Mouse (Mus musculus) thymus, postnatal 25 days (tissue): Measurements from ENCODE around the gene Sesn1.

Experiments
- DNase-seq: peaks from one replicate; pipeline ENCODE4 v3.0.0; 2022

Gene Sesn1

GRCm38 (mm10) chr10:41871564-41871963, 61.8 kb downstream of the Sesn1 start:
- no peak for DNase-seq

GRCm38 (mm10) chr10:41875624-41876023, 65.9 kb downstream of the Sesn1 start:
- no peak for DNase-seq

- DNase-seq = no peak
Measured at GRCm38 (mm10) chr10:41878344-41878743, 68.6 kb downstream of the Sesn1 start.

- no peak for DNase-seq
Measured at GRCm38 (mm10) chr10:41879675-41880074, 69.9 kb downstream of the Sesn1 start.

GRCm38 (mm10) chr10:41880206-41880605, 70.5 kb downstream of the Sesn1 start:
- DNase-seq = no peak

- DNase-seq = peak; percentile 52
Measured at GRCm38 (mm10) chr10:41880777-41881176, 71.0 kb downstream of the Sesn1 start.

GRCm38 (mm10) chr10:41881438-41881837, 71.7 kb downstream of the Sesn1 start:
- no peak for DNase-seq

GRCm38 (mm10) chr10:41883741-41884575, 74.2 kb downstream of the Sesn1 start:
- no peak for DNase-seq

GRCm38 (mm10) chr10:41887080-41887821, 77.5 kb downstream of the Sesn1 start:
- DNase-seq = peak; percentile 93

GRCm38 (mm10) chr10:41888365-41888941, 78.7 kb downstream of the Sesn1 start:
- DNase-seq = no peak

- DNase-seq = no peak
Measured at GRCm38 (mm10) chr10:41889566-41889965, 79.8 kb downstream of the Sesn1 start.

GRCm38 (mm10) chr10:41890537-41890936, 80.8 kb downstream of the Sesn1 start:
- no peak for DNase-seq

- DNase-seq = no peak
Measured at GRCm38 (mm10) chr10:41891312-41891711, 81.6 kb downstream of the Sesn1 start.

GRCm38 (mm10) chr10:41893433-41894411, 84.0 kb downstream of the Sesn1 start:
- DNase-seq = no peak

GRCm38 (mm10) chr10:41896425-41896824, 86.7 kb downstream of the Sesn1 start:
- DNase-seq = no peak

GRCm38 (mm10) chr10:41896865-41897264, 87.1 kb downstream of the Sesn1 start:
- DNase-seq = no peak

GRCm38 (mm10) chr10:41901456-41901855, 91.7 kb downstream of the Sesn1 start:
- no peak for DNase-seq

- DNase-seq = no peak
Measured at GRCm38 (mm10) chr10:41901864-41902263, 92.1 kb downstream of the Sesn1 start.

GRCm38 (mm10) chr10:41907473-41907872, 97.7 kb downstream of the Sesn1 start:
- no peak for DNase-seq

GRCm38 (mm10) chr10:41907950-41908349, 98.2 kb downstream of the Sesn1 start:
- no peak for DNase-seq

GRCm38 (mm10) chr10:41908899-41909298, 99.2 kb downstream of the Sesn1 start:
- DNase-seq = no peak

GRCm38 (mm10) chr10:41912290-41912994, 102.7 kb downstream of the Sesn1 start:
- DNase-seq = no peak
